Mouse (Mus musculus): ENCODE measurements around the gene Gm21883. TPM values are rescaled to one million over a fixed set of nuclear protein-coding genes. Genes with fewer than 3 reads are reported as not detected.
"Not testable (repeated sequence)": the region's sequence is repeated elsewhere in the genome, so short reads cannot be mapped to it uniquely, and the experiment has no call there.

The Gm21883 gene
- polyA plus RNA-seq (2012; rRNA removed), result not detected in 2 replicates

GRCm38 (mm10) chrX:31574183-31574582 lies at the start of gene Gm21883:
Gene Gm21883, minus strand, starts transcription at chrX:31574283.
- not testable (repeated sequence) for H3K27ac ChIP-seq (ENCODE audit: insufficient read depth, low read length)

GRCm38 (mm10) chrX:31618820-31619219 lies 44.7 kb upstream of the Gm21883 start, which contains the start of gene Spin2e:
Gene Spin2e, minus strand, starts transcription at chrX:31618920.
- H3K4me3 ChIP-seq (ENCODE audit: insufficient read depth, low read length); H3K4me1 ChIP-seq (ENCODE audit: control insufficient read depth, insufficient read depth, low read length); H3K27ac ChIP-seq (ENCODE audit: insufficient read depth, low read length): not testable (repeated sequence)

More at GRCm38 (mm10) chrX:31574183-31574582, at the start of gene Gm21883:
- H3K4me1 ChIP-seq (ENCODE audit: control insufficient read depth, insufficient read depth, low read length); H3K4me3 ChIP-seq (ENCODE audit: insufficient read depth, low read length): not testable (repeated sequence)

Other genes with a start within 250 kb of the Gm21883 start
- not detected in 2 replicates for gene Btbd35f26, start 237.8 kb downstream of the Gm21883 start, polyA plus RNA-seq (2012; rRNA removed)
- gene Btbd35f19, start 190.4 kb downstream of the Gm21883 start, polyA plus RNA-seq (2012; rRNA removed), result not detected in 2 replicates
- gene Spin2e, start 44.6 kb upstream of the Gm21883 start, polyA plus RNA-seq (2012; rRNA removed), result not detected in 2 replicates
- not detected in 2 replicates for gene Btbd35f25, start 142.9 kb upstream of the Gm21883 start, polyA plus RNA-seq (2012; rRNA removed)

Measured in cortical plate, adult 2 months (tissue).